Mouse (Mus musculus) left cerebral cortex, postnatal 10 days (tissue): ENCODE measurements around the gene Gm21887. TPM values are rescaled to one million over a fixed set of nuclear protein-coding genes. Genes with fewer than 3 reads are reported as not detected.
"Not testable (repeated sequence)": the region's sequence is repeated elsewhere in the genome, so short reads cannot be mapped to it uniquely, and the experiment has no call there.

ENCODE experiments used
- DNase-seq, 2 experiments: peaks; one replicate each; pipeline ENCODE4 v3.0.0; 2021 to 2022; ENCODE audit warnings: low spot score in 2 of 2, mixed read lengths in 1 of 2; ENCODE audit errors: extremely low spot score in 1 of 2
- intact Hi-C: fragments of 180-260 bp; cut with DNase I; formaldehyde crosslinking; loops from one replicate; pipeline ENCODE4 v1.15.1; 2025
- total RNA-seq, 2 experiments: library from RNA; stranded (reverse); gene quantifications; 2 replicates each; pipeline ENCODE4 v1.2.3; 2021

Gm21887 gene
- total RNA-seq, 2 experiments from 2014 or later: 164 to 223 TPM

DNA sequence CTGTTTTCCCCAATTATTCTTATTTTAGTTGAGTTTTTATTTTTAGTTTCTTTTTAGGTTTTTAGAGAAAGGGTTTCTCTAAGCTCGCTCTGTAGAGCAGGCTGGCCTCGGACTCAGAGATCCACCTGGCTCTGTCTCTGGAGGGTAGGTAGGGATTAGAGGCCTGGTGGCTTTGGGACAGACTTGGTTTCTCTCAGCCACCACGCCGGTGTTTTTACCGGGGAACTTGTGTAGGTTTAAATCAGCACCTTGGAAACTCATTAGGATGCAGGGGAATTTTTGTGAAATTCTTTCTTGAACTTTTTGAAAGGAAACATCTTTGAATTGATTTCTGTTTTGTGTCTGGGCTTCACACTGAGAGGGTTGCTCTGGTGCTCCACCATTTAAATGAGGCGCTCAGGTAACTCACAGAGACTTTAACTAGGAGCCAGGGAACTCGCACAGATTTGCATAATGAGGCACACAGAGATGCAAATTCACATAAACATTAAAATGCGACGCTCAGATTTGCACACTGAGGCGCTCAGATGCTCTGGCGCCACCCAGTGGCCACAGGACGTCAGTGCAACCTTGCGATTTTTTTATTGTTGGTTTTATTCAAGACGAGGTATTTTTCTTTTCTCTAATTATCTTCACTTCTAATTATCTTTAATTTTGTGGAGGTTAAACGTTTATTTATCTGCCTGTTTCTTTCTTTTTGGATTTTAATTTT lies 12.4 kb downstream of the Gm21887 start:
- DNase-seq: peak in 1 of 2 experiments; percentile 53
- intact Hi-C loops: not testable (repeated sequence)

Other genes with a start within 250 kb of the Gm21887 start
- gene 4933400A11Rik, start 230.0 kb upstream of the Gm21887 start, total RNA-seq: not detected